Mouse (Mus musculus): ENCODE results near the gene Znrf2. TPM values are rescaled to one million over a fixed set of nuclear protein-coding genes. Genes with fewer than 3 reads are reported as not detected.

Znrf2 gene
- total RNA-seq, 2 experiments from 2014 or later: 21.5 to 23.7 TPM

Other genes starting within 250 kb of the Znrf2 start
- gene Plekha8, start 221.8 kb upstream of the Znrf2 start, total RNA-seq (2021): 10 to 100 TPM; 12.3 to 13.7 TPM
- 10 to 100 TPM; 13.9 to 14.2 TPM for gene Fkbp14, start 219.6 kb upstream of the Znrf2 start, total RNA-seq (2021)
- 100 to 1,000 TPM; 159 to 165 TPM for gene Mturn, start 135.3 kb upstream of the Znrf2 start, total RNA-seq (2021)
- 1 to 10 TPM; 4.3 to 4.8 TPM for gene Nod1, start 155.7 kb downstream of the Znrf2 start, total RNA-seq (2021)
- gene Ggct, start 176.0 kb downstream of the Znrf2 start, total RNA-seq (2021): 10 to 100 TPM; 35.2 to 41.0 TPM
- 100 to 1,000 TPM; 123 to 131 TPM for gene Gars, start 221.1 kb downstream of the Znrf2 start, total RNA-seq (2021)

Data from layer of hippocampus, adult 18-20 months (tissue).